Mouse (Mus musculus) liver, embryonic 13.5 days (tissue): ENCODE measurements around the gene Slc25a28. TPM values are rescaled to one million over a fixed set of nuclear protein-coding genes. Genes with fewer than 3 reads are reported as not detected.

Experiments used
- ATAC-seq: fragments of 200-750 bp; cut with Nextera tagmentation; 2 replicates; pipeline ENCODE4 v1.8.0; 2017; ENCODE audit warnings: low read depth, mild to moderate bottlenecking, moderate number of reproducible peaks, moderate library complexity
- DNase-seq: peaks from one replicate; pipeline ENCODE4 v3.0.0; 2022
- H3K27ac ChIP-seq: fragments of 300-500 bp; sonication (generic); 2 replicates; pipeline ENCODE4 v1.5.1; 2015; ENCODE audit warnings: moderate library complexity, mild to moderate bottlenecking, inconsistent platforms
- H3K27me3 ChIP-seq: fragments of 300-500 bp; sonication (generic); 2 replicates; pipeline ENCODE4 v1.6.1; 2015; ENCODE audit warnings: mild to moderate bottlenecking, inconsistent platforms
- H3K36me3 ChIP-seq: fragments of 300-500 bp; sonication (generic); 2 replicates; pipeline ENCODE4 v1.6.1; 2015; ENCODE audit warnings: mild to moderate bottlenecking, inconsistent platforms
- H3K4me1 ChIP-seq: fragments of 300-500 bp; sonication (generic); replicated peaks from 2 replicates; pipeline ENCODE4 v1.6.1; 2015; ENCODE audit warnings: inconsistent platforms
- H3K4me2 ChIP-seq: fragments of 300-500 bp; sonication (generic); 2 replicates; pipeline ENCODE4 v1.6.1; 2015; ENCODE audit warnings: inconsistent platforms, mild to moderate bottlenecking, moderate library complexity
- H3K4me3 ChIP-seq: fragments of 300-500 bp; sonication (generic); replicated peaks from 2 replicates; pipeline ENCODE4 v1.5.1; 2015; ENCODE audit warnings: mild to moderate bottlenecking, inconsistent platforms
- H3K9ac ChIP-seq: fragments of 300-500 bp; sonication (generic); 2 replicates; pipeline ENCODE4 v1.6.1; 2015; ENCODE audit warnings: mild to moderate bottlenecking, inconsistent platforms
- H3K9me3 ChIP-seq: fragments of 300-500 bp; sonication (generic); replicated peaks from 2 replicates; pipeline ENCODE4 v1.6.1; 2016; ENCODE audit warnings: inconsistent platforms
- WGBS: fragments of 180-500 bp; shearing (Covaris S2); methylation state at CpG from one replicate; pipeline ENCODE4 v1.1.7; 2015; ENCODE audit not compliant: insufficient replicate concordance; 5-methylcytosine and 5-hydroxymethylcytosine counted together
- polyA plus RNA-seq: library from polyadenylated mRNA; unstranded; fragments of >200 nt; fragmentation: Nextera tagmentation; extraction: Ambion mirVana; gene quantifications from 2 replicates; pipeline ENCODE4 v1.2.1, GENCODE M21; 2015

Slc25a28 gene
- polyA plus RNA-seq, 1 experiment from 2014 or later, result 6.3 TPM

DNA sequence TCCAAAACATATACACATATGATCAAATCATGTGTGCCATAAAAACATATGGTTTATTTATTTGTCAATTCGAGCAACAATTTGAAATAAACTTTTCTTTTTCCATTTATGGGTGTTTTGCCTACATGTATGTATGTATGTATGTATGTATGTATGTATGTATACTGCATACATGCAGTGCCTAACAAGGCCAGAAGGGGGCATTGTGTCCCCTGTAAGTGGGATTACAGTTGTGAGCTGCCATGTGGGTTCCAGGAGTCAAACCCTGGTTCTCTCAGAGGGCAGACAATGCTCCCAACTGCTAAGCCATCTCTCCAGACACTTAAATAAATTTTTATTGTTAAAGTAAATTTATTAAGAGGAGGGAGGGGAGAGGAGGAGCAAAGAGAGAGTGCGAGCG, 47.3 kb downstream of the Slc25a28 start:
- Histone ChIP-seq H3K36me3 (no peaks in the 10 kb centered on the region), H3K27me3 (peaks cover 51% of the 10 kb centered on the region), H3K27ac (no peak overlapping the region), H3K9ac (no peak overlapping the region), H3K4me3 (no peak overlapping the region), H3K4me1 (0 out of 2 replicates have a peak, but pooled peaks cover 5% of the 10 kb centered on the region), H3K9me3 (no peaks in the 10 kb centered on the region), H3K4me2 (no peak overlapping the region)
- no peak for ATAC-seq
- DNase-seq, result no peak
- WGBS, result 76% methylated on average over 3 of the region's 3 CpGs

DNA sequence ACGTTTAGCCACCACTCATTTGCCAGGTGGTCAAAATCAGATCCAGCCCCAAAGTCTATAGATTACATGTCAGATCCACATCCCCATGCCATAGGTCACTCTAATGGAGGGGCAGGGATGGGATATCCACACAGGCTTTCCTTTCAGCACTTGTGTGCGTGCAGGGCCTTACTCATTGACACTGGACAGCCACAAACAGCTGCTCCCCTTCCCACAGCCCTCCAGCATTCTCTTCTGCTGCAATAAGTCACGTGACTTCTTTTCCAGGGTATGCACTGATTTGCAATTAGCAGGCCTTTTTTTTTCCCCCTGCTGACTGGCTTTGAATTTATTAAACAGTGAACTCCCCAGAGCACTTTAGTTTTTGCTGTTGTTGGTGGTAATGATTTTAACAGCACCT, 48.5 kb downstream of the Slc25a28 start:
- Histone ChIP-seq H3K36me3 (no peaks in the 10 kb centered on the region), H3K27ac (no peak overlapping the region), H3K4me2 (no peak overlapping the region), H3K27me3 (peaks cover 63% of the 10 kb centered on the region), H3K9ac (no peak overlapping the region), H3K4me3 (no peak overlapping the region), H3K9me3 (no peaks in the 10 kb centered on the region), H3K4me1 (0 out of 2 replicates have a peak, but pooled peaks cover 5% of the 10 kb centered on the region)
- ATAC-seq (no peak), DNase-seq (no peak)
- 39% methylated on average over 3 of the region's 3 CpGs for WGBS

DNA sequence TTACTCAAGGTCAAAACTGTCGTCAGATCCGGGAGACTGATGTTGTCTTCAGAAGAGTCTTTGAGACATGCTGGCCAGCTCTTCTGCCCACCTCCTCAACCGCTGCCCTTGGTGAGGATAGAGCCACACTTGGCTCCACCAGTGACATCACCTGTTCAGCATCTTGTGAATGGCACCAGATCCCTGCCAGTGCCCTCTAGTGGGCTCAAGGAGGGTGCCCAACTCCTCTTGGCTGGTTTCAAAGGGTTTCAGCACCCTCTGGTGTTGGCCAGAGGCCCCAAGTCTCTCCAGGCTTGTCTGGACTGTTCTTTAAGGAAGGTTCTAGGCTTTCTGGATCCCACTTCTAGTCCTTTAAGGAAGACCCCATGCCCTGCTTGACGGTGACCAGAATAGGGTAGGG, 50.8 kb downstream of the Slc25a28 start:
- Histone ChIP-seq H3K27ac (no peak overlapping the region), H3K4me2 (no peak overlapping the region), H3K4me3 (no peak overlapping the region), H3K36me3 (no peaks in the 10 kb centered on the region), H3K4me1 (no peaks in the 10 kb centered on the region), H3K9ac (no peak overlapping the region), H3K9me3 (no peaks in the 10 kb centered on the region), H3K27me3 (peaks cover 79% of the 10 kb centered on the region)
- ATAC-seq (no peak), DNase-seq (no peak)
- WGBS, result 32% methylated on average over 4 of the region's 4 CpGs

DNA sequence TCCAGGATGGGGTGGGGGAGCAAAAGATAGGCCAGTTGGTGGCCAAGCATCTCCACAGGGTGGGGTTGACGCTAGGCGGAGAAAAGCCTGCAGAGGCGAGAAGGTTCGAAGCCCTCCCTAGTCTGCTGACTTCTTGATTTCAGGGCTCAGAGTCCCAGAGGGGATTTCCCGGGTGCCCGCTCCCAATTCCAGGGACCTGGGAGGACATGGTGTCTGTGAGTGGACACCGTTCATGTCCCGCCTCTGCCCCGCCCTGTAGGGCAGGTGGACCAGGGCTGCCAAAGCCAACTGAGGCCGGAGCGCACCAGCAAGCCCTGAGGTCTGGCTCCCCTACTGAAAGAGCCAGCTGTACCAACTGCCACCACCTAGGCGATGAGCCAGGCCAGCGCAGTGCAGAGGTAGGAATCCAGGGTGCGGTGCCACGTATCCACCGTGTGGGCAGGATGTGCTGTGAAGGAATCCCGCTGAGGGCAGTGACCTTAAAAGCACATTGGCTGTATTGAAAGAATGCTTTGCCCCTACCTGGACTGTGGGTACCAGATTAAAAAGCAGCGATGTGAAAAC, 54.7 kb downstream of the Slc25a28 start:
- peaks cover 100% of the 10 kb centered on the region for H3K27me3 ChIP-seq
- 14% methylated on average over 18 of the region's 18 CpGs for WGBS
- H3K9me3 ChIP-seq, result no peaks in the 10 kb centered on the region
- peaks cover 10% of the 10 kb centered on the region for H3K4me1 ChIP-seq
- no peak overlapping the region for H3K4me2 ChIP-seq
- no peak overlapping the region for H3K9ac ChIP-seq
- H3K4me3 ChIP-seq, result no peak overlapping the region
- ATAC-seq (no peak), DNase-seq (no peak)
- H3K36me3 ChIP-seq, result no peaks in the 10 kb centered on the region
- H3K27ac ChIP-seq, result no peak overlapping the region

DNA sequence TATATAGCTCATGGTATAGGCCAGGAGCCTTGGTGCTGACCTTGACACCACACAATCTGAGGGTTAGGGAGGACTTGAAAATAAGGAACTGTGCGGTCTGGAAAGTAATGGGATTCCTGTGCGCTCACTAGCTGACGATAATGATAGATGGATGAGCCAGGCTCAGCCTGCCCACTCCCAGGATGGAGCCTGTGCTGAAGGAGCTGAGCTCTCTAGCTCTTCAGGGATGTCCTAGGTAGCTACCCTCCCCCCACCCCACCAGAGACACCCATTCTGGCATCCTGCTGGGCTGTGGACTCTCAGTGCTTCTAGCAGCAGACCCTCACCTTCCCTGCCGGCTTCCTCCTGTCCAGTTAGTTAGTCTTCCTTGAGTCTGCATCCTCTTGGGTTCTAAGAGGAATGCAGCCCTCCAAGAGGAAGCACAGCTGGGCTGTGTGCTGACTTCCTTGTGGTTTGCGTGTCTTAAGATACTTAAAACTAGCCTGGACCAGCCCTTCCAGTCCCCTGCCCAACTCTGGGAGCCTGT, 56.1 kb downstream of the Slc25a28 start:
- 8% methylated on average over 5 of the region's 5 CpGs for WGBS
- DNase-seq (no peak), ATAC-seq (no peak)
- Histone ChIP-seq H3K4me1 (peaks cover 15% of the 10 kb centered on the region), H3K4me3 (no peak overlapping the region), H3K27ac (no peak overlapping the region), H3K9me3 (no peaks in the 10 kb centered on the region), H3K36me3 (no peaks in the 10 kb centered on the region), H3K27me3 (peaks cover 100% of the 10 kb centered on the region), H3K9ac (no peak overlapping the region), H3K4me2 (no peak overlapping the region)

DNA sequence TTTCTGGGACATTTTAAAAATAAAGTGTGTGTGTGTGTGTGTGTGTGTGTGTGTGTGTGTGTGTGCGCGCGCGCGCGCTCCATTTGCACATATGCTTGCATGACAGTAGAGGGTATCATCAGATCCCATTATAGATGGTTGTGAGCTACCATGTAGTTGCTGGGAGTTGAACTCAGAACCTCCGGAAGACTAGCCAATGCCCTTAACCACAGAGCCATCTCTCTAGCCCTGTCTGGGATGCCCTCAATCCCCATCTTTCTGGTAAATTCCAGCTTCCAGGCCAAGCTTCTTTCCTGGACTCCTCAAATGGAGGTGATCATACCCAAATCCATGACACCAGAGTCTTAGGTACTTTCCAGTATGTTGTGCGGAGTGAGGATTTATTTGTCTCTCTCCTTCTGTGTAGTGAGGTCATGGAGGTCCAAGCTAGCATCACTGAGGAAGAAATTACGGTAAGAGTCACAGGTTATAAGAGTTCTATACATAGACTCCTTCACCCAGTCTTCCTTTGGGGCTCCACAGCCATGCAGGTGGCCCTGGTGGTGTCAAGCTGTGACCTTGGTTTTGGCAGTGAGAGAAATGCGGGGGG, 56.8 kb downstream of the Slc25a28 start:
- Histone ChIP-seq H3K4me3 (no peak overlapping the region), H3K36me3 (no peaks in the 10 kb centered on the region), H3K4me2 (no peak overlapping the region), H3K27me3 (peaks cover 100% of the 10 kb centered on the region), H3K27ac (no peak overlapping the region), H3K9ac (no peak overlapping the region), H3K9me3 (no peaks in the 10 kb centered on the region), H3K4me1 (peaks cover 15% of the 10 kb centered on the region)
- WGBS, result 50% methylated on average over 10 of the region's 10 CpGs
- no peak for ATAC-seq
- DNase-seq, result no peak

DNA sequence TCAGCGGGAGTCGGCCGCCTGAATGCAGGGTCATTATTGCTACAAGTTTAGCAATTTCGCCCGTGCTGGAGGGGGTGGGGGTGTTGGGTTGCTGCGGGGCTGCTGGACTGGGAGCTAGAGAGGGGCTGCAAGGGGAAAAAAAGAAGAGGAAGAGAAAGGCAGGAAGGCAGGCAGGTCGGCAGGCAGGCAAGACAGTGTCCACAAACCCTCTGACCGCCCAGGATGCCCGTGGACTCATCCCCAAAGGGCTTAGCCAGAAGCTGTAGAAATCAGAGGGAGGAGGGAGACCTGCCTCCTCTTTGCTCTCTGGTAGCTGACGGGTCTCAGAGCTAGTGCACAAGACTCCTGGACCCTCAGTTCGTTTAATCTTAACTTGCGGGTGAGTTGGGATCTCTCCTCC, 57.8 kb downstream of the Slc25a28 start:
- Histone ChIP-seq H3K4me3 (no peak overlapping the region), H3K9me3 (no peaks in the 10 kb centered on the region), H3K4me2 (no peak overlapping the region), H3K27me3 (peaks cover 100% of the 10 kb centered on the region), H3K36me3 (no peaks in the 10 kb centered on the region), H3K4me1 (peaks cover 25% of the 10 kb centered on the region), H3K27ac (no peak overlapping the region), H3K9ac (no peak overlapping the region)
- ATAC-seq (no peak), DNase-seq (no peak)
- WGBS, result 3% methylated on average over 12 of the region's 12 CpGs

DNA sequence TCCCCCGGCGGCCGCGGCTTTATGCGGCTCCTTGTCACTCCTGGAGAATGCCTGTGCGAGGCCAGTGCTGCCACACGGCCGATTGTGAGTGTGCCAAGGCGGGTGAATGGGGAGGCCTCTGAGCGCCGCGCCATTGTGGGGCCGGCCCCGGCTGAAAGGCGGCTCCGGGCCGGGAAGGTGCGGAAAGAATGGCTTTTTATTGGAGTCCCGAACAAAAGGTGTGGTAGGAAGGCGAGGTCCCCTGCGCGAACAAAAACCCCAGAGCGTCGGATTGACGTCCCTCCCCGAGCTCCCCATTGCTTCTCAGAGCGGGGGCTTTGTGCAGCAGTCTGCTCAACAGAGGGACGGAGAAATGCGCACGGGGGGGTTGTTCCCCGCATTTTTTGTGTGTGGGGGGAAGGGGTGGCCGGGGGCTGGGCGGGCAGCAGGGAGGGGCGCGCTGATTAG, 58.2 kb downstream of the Slc25a28 start:
- Histone ChIP-seq H3K4me1 (peaks cover 25% of the 10 kb centered on the region), H3K27me3 (peaks cover 100% of the 10 kb centered on the region), H3K9ac (no peak overlapping the region), H3K4me2 (peak overlapping the region; percentile 17; the same call in 1 of the 2 replicates), H3K36me3 (no peaks in the 10 kb centered on the region), H3K9me3 (no peaks in the 10 kb centered on the region), H3K27ac (no peak overlapping the region), H3K4me3 (peak overlapping the region; percentile 26)
- DNase-seq, result no peak
- WGBS, result under 1% methylated on average over 35 of the region's 35 CpGs
- no peak for ATAC-seq

DNA sequence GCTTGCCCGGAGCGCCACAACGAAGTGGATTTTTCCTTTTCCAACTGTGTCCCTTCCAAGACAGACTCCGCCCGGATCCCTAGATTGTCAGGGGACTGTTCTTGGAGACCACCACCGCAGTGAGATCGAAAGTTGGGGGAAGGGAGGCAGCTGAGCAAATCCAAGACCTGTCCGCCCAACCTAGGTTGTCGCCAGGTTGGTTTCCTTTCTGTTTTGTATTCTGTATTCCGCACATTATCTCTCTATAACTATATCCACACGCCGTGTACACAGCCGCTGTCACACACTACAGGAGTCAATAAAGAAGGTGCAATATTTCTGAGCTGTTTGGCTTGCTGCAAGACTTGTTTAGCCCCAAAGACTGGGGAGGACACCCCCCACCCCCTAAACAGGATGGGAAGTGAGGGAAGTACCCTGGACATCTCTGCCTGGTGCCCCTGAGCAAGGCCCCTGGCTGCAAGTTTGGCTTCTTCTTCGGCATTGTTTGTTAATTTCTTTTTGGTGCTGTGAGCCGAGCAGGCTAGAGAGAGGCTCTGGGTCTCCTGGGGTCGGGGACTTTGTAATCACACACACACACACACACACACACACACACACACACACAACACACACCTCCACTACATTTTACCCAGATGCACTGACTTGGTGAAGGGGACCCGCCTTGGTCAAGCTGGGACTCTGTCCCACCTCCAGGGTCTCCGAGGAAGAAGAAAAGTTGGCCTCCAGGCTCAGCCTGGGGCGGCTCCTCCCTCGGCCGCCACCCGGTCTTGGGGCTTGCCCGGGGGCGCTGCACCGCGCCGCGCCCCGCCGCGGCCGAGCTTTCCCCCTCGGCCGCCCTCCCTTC, 58.9 kb downstream of the Slc25a28 start:
- Histone ChIP-seq H3K9ac (no peak overlapping the region), H3K27ac (no peak overlapping the region), H3K4me2 (peak overlapping the region; percentile 41), H3K4me3 (peak overlapping the region; percentile 33), H3K4me1 (peaks cover 25% of the 10 kb centered on the region), H3K36me3 (no peaks in the 10 kb centered on the region), H3K9me3 (no peaks in the 10 kb centered on the region), H3K27me3 (peaks cover 100% of the 10 kb centered on the region)
- WGBS, result 2% methylated on average over 34 of the region's 34 CpGs
- DNase-seq (no peak), ATAC-seq (no peak)

DNA sequence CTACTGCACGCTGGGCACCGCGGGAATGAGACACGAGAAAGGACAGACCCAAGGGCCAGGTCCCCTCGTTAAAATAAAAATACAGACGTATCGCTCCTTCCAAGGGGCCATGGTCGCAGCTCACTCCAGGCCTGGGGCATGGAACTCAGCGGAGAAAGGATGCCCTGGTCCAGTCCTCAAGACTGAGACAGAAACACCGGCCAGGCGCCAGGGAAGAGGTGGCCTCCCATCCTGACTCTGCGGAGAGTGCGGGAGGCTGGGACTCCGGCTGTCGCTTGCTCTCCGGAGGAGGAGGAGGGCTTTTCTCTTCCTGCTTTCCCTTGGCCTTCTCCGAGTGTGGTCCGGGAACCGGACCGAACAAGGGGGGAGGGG, 59.6 kb downstream of the Slc25a28 start:
- DNase-seq (no peak), ATAC-seq (no peak)
- peaks cover 100% of the 10 kb centered on the region for H3K27me3 ChIP-seq
- no peaks in the 10 kb centered on the region for H3K36me3 ChIP-seq
- peak overlapping the region; percentile 41 for H3K4me2 ChIP-seq
- 2% methylated on average over 20 of the region's 20 CpGs for WGBS
- H3K4me1 ChIP-seq, result peaks cover 25% of the 10 kb centered on the region
- peak overlapping the region; percentile 33 for H3K4me3 ChIP-seq
- H3K27ac ChIP-seq, result no peak overlapping the region
- H3K9ac ChIP-seq, result no peak overlapping the region
- no peaks in the 10 kb centered on the region for H3K9me3 ChIP-seq

DNA sequence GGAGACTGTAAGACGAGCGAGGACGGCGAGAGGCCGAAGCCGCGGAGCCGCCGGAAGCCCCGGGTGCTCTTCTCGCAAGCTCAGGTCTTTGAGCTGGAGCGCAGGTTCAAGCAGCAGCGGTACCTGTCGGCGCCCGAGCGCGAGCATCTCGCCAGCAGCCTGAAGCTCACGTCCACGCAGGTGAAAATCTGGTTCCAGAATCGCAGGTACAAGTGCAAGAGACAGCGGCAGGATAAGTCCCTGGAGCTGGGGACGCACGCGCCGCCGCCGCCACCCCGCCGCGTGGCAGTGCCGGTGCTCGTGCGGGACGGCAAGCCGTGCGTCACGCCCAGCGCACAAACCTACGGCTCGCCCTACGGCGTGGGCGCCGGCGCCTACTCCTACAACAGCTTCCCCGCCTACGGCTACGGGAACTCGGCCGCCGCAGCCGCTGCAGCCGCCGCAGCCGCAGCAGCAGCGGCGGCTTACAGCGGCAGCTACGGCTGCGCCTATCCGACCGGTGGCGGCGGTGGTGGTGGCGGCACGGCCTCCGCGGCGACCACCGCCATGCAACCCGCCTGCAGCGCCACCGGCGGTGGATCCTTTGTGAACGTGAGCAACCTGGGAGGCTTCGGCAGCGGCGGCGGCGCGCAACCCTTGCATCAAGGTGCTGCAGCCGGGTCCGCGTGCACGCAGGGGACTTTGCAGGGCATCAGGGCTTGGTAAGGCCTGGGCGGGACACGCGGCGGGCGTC, 60.2 kb downstream of the Slc25a28 start:
- Histone ChIP-seq H3K4me2 (peak overlapping the region; percentile 41), H3K27ac (no peak overlapping the region), H3K4me1 (peaks cover 25% of the 10 kb centered on the region), H3K4me3 (peak overlapping the region; percentile 33), H3K27me3 (peaks cover 100% of the 10 kb centered on the region), H3K9ac (no peak overlapping the region), H3K9me3 (no peaks in the 10 kb centered on the region), H3K36me3 (no peaks in the 10 kb centered on the region)
- WGBS, result 1% methylated on average over 92 of the region's 92 CpGs
- ATAC-seq, result no peak
- DNase-seq, result no peak
